Mouse (Mus musculus) embryonic fibroblast, embryonic 13.5 days (primary cell): ENCODE measurements around the gene Chst11. TPM values are rescaled to one million over a fixed set of nuclear protein-coding genes. Genes with fewer than 3 reads are reported as not detected.

ENCODE experiments used
- H3K27ac ChIP-seq: 2 replicates; pipeline ENCODE4 v1.5.1; 2012; ENCODE audit warnings: low read length, control low read depth, inconsistent platforms; ENCODE audit not compliant: insufficient read depth
- H3K4me1 ChIP-seq: 2 replicates; pipeline ENCODE4 v1.6.1; 2011; ENCODE audit warnings: low read length; ENCODE audit not compliant: control insufficient read depth, insufficient read depth
- H3K4me3 ChIP-seq: 2 replicates; pipeline ENCODE4 v1.5.1; 2011; ENCODE audit warnings: mild to moderate bottlenecking, control low read depth, low read length; ENCODE audit not compliant: insufficient read depth
- CTCF ChIP-seq: IDR thresholded peaks from 2 replicates; pipeline ENCODE4 v1.5.1; 2011; ENCODE audit warnings: mild to moderate bottlenecking, control low read depth, low read length, moderate library complexity, borderline replicate concordance; ENCODE audit not compliant: insufficient read depth
- POLR2A ChIP-seq: IDR thresholded peaks from 2 replicates; pipeline ENCODE4 v1.6.1; 2011; ENCODE audit warnings: low read depth, mild to moderate bottlenecking, control low read depth, low read length, moderate library complexity
- polyA plus RNA-seq: library from polyadenylated mRNA; stranded (reverse); fragments of >200 nt; gene quantifications from 2 replicates; pipeline ENCODE4 v1.2.4, GENCODE M21; 2011; ENCODE audit warnings: low read depth; ENCODE audit not compliant: missing spikeins, insufficient read length

Chst11 gene
- polyA plus RNA-seq, 1 experiment = 12.9 TPM

DNA sequence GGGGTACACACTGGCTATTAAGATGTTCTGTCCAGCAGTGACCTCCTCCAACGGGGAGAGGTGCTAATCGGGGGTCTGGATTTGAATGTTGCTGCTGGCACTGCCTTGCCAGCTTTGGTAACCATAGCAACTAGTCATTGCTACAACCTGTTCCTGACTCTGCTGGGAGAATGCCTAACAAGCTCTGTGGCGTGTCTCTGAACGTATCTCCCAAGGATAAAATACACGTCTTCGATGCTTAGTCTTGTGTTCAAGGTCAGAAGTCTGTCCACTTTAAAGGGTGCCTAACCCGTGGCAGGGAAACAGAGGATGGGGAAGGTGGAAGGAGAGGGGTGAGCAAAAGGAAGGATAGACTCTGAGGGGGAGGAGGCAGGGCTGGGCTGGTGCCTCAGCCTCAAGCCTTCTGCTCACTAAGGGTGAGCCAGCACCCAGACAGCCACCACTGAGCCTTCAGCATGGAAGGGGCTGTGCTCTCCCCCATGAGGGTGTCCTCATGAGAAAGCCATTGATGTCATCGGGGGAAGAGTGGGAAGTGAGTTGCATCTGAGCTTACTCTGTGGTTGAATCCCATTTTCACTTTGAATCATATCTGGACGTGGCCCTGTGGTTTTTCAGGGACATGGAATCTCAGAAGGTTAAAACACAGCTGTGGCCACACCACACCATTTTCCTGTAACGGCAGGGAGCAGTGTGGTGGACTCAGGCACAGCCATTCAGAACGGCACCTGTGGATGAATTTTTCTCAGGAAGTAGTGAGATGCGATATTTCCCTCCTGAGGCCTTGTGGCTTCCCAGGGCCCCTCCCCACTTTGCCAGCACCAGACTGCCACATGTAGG lies 164.3 kb downstream of the Chst11 start:
- TF ChIP-seq CTCF (no peak), POLR2A (no peak)
- Histone ChIP-seq H3K27ac (no peak overlapping the region), H3K4me1 (peaks cover 8% of the 10 kb centered on the region; the same call in 1 of the 2 replicates), H3K4me3 (no peak overlapping the region)

DNA sequence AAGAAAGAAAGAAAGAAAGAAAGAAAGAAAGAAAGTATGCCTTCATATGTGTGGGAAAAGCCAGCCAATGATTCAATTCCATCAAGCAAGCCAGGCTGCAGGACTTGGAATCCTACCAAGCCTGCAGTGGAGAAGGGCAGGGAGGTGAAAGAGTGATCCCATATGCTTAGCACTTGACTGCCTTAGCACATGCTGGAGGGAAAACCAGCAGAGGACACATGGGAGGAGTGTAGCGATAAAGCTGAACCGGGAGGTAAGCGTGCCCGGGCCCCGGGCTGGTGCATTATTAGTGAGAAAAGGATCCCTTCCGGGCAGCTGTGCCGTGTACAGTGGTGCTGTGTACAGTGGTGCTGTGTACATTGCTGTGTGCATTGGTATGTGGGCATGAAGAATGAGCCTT lies 165.3 kb downstream of the Chst11 start:
- H3K27ac ChIP-seq = no peak overlapping the region
- H3K4me1 ChIP-seq = peaks cover 8% of the 10 kb centered on the region; the same call in 1 of the 2 replicates
- TF ChIP-seq POLR2A (no peak), CTCF (no peak)
- no peak overlapping the region for H3K4me3 ChIP-seq

DNA sequence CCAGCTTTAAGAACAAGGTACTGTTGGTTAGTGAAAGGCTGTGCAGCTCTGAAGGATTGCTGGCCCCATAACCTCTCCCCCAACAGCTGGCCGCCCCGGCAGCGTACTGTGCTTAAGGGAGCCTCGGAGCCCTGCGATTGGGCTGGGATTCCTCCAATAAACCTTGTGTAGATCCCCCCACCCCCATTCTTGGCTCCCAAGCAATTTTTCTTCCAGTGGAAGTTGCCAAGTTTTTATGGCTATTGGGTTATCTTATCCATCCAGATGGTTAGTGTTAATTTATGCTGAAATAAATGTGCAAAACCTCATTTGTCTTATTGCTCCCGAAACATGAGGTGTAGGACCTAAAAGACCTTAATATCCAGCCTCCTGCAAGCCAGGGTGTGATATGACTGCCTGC lies 166.1 kb downstream of the Chst11 start:
- Histone ChIP-seq H3K27ac (peak overlapping the region; percentile 27; the same call in 1 of the 2 replicates), H3K4me3 (no peak overlapping the region)
- TF ChIP-seq POLR2A (no peak), CTCF (no peak)

DNA sequence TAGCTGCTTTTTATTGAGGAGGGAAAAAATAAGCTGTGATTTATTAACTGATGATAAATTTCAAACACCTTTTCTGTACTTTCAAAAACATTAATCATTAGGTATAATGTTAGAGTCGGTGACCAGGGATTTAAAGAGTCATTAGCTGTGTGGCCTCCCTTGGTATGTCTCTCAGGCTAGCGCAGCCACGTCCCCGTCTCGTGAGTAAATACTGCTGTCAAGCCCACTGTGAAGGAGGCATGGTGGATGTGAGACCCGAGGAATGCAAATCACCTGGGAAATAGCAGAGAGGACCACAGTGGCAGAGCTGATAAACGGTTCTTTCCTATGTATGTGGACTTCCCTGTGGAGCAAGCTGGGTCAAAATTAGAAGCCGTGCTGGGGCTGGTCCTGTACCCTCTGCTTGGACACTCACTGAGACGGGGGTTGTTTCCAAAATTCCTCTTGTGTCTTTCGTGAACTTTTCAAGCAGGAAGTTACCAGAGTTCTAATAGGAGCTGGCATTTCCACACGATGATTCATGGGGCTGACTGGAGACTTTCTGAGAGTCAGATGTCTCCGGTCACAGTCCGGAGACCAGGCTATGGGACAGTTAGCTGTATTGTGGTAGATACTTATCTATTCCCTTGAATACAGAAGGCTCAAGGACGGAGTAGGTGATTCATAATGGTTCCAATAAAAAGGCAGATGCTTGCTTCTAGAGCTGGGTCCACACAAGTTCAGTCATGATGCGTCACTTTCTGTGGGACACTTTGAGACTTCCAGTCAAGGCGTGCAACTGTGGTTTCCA lies 166.8 kb downstream of the Chst11 start:
- H3K4me1 ChIP-seq = peaks cover 8% of the 10 kb centered on the region; the same call in 1 of the 2 replicates
- no peak for TF ChIP-seq POLR2A
- TF ChIP-seq CTCF = no peak
- H3K27ac ChIP-seq = peak overlapping the region; percentile 66
- H3K4me3 ChIP-seq = no peak overlapping the region

More for the DNA sequence above, 166.1 kb downstream of the Chst11 start:
- H3K4me1 ChIP-seq = peaks cover 8% of the 10 kb centered on the region; the same call in 1 of the 2 replicates

DNA sequence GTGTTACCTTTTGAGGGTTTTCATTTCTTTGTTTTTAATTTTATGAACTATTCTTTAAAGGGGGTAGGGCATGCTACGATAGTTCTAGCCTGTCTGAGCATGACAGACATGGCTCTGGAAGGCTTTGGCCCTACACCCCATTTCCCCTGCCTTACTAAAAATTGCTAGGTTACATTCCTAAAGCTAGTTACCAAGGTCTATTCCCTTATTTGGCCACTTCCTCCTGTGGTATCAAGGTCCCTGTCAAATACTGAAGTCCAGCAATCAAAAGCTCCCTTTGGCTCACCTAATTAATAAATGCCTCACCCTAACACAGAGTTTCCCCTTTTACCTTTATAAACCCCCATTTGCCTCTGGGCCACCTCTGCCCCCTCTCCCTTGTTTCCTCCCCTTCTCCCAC lies 167.4 kb downstream of the Chst11 start:
- TF ChIP-seq POLR2A (no peak), CTCF (no peak)
- H3K4me3 ChIP-seq = no peak overlapping the region
- peak overlapping the region; percentile 66 for H3K27ac ChIP-seq
- peaks cover 8% of the 10 kb centered on the region; the same call in 1 of the 2 replicates for H3K4me1 ChIP-seq

DNA sequence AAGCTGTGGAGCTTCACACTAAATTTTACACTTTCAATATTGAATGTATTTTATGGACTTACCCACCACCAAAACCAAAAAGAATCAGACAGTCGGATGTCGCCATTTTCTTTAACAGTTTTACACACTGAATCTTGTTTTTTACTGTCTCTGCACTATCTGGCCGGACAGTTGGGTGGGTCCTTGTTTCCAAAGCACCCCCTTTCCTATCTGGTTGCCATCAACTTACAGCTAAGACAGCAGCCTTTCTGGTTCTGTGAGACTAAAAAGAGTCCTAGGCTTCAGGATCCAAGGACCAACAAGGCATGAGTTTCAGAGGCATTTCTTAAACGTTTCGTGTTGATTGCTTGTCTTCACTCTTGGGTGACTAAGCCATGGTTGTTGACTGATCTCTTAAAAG lies 168.1 kb downstream of the Chst11 start:
- H3K27ac ChIP-seq = no peak overlapping the region; the same call in 1 of the 2 replicates
- peaks cover 8% of the 10 kb centered on the region; the same call in 1 of the 2 replicates for H3K4me1 ChIP-seq
- H3K4me3 ChIP-seq = no peak overlapping the region
- no peak for TF ChIP-seq POLR2A
- no peak for TF ChIP-seq CTCF

DNA sequence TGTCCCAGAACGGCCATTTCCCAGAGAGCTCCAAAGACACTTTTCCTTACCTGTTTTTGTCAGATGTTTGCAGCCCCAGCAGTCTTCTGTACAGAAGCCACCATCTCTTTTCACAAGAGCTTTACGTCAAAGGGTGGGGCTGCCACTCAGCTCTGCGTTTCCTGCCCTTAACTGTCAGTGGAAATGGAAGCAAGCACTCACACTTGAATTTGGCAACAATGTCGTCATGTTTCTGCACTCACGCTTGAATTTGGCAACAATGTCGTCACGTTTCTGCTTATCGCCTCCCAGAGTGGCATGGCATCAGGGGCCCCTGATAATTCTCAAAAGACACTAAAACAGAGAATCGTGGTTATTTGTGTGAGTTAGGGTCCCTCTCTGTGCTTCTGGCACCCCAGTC lies 168.6 kb downstream of the Chst11 start:
- Histone ChIP-seq H3K4me3 (no peak overlapping the region), H3K4me1 (peaks cover 8% of the 10 kb centered on the region; the same call in 1 of the 2 replicates), H3K27ac (no peak overlapping the region)
- TF ChIP-seq POLR2A (no peak), CTCF (no peak)

DNA sequence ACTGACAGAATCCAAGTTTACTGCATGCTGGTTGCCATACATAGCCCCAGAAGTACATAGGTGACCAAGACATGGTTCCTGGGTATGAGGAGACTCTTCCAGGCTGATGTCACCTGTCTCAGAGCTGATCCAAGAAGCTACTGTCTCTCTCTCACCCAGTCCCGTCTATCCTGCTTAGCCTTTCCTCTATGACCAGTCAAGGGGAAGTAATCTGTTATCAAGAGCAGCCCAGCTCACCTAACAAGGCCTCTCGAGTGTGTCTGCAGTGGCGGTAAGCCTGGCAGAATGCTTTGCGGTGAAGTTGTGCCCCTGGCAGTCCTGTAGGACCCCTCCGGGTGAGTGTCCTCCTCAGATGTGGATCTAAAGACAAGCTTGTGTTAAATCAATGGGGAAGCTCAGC lies 172.0 kb downstream of the Chst11 start:
- TF ChIP-seq CTCF (no peak), POLR2A (no peak)
- 0 out of 2 replicates have a peak, but pooled peaks cover 2% of the 10 kb centered on the region for H3K4me1 ChIP-seq
- H3K27ac ChIP-seq = no peak overlapping the region
- H3K4me3 ChIP-seq = no peak overlapping the region

DNA sequence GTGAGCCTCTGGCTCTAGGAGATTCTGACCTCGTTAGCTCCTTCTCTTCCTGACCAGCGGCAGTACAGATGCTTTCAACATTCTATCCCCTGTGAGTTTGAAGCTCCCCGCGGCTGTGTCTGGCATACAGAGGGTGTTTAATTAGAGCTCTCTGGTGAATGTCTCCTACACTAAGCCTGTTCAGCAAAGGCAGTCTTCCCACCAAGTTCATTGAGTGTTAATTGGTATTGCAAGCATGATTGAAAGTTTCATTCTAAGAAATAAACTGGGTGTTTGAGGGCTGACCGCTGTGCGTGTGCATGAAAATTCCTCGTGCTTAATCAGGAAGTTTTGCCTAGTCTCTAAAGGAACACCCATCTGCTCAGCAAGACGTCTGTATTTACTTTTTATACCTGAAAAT lies 173.0 kb downstream of the Chst11 start:
- no peak overlapping the region for H3K27ac ChIP-seq
- no peak overlapping the region for H3K4me3 ChIP-seq
- H3K4me1 ChIP-seq = no peaks in the 10 kb centered on the region
- no peak for TF ChIP-seq POLR2A
- TF ChIP-seq CTCF = no peak
